Mouse (Mus musculus): Measurements from ENCODE around the gene Rtl5. TPM values are rescaled to one million over a fixed set of nuclear protein-coding genes. Genes with fewer than 3 reads are reported as not detected.

The Rtl5 gene
- polyA plus RNA-seq, 1 experiment = 0.15 TPM

DNA sequence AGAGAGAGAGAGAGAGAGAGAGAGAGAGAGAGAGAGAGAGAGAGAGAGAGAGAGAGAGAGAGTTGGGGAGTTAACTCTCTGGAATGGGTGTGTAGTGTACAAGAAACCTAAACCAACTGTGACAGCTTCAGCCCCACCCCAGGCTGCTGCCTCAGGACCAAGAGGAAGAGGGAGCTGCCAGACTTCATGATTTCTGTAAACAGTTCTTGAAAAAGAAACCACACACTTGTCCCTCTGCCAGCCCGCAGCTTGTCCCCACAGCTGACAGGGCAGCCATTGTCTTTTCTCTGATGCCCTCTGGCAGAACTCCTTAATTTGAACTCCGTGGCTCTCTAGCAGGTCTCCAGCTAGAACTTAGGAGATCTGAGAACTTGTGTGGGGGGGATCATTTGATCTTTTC lies 10.2 kb downstream of the Rtl5 start:
- Histone ChIP-seq H3K36me3 (ENCODE audit: control insufficient read depth, insufficient read depth) (no peaks in the 10 kb centered on the region), H3ac (ENCODE audit: control insufficient read depth, insufficient read length, low read depth) (no peak overlapping the region), H3K27me3 (ENCODE audit: control insufficient read depth, insufficient read depth, insufficient read length) (no peaks in the 10 kb centered on the region), H3K4me3 (ENCODE audit: insufficient read depth, poor library complexity, severe bottlenecking) (no peak overlapping the region), H3K79me2 (ENCODE audit: control insufficient read depth, insufficient read depth) (no peaks in the 10 kb centered on the region), H3K79me3 (ENCODE audit: low read depth) (no peaks in the 10 kb centered on the region)
- TF ChIP-seq CEBPB (IDR thresholded peaks at IDR 0.05; ENCODE audit: low read depth) (no peak), USF1 (IDR thresholded peaks at IDR 0.05; ENCODE audit: low read depth) (no peak), MYOD1 (IDR thresholded peaks at IDR 0.05; ENCODE audit: control insufficient read depth, insufficient read length, low read depth) (no peak), CTCF (IDR thresholded peaks at IDR 0.05; ENCODE audit: control insufficient read depth, insufficient read depth, insufficient read length) (no peak), FOSL1 (IDR thresholded peaks at IDR 0.05; ENCODE audit: insufficient read depth, low read length, poor library complexity, severe bottlenecking) (no peak), MYOG (IDR thresholded peaks at IDR 0.05; ENCODE audit: control insufficient read depth, extremely low read depth, insufficient read length) (no peak), MAX (IDR thresholded peaks at IDR 0.05) (no peak)

DNA sequence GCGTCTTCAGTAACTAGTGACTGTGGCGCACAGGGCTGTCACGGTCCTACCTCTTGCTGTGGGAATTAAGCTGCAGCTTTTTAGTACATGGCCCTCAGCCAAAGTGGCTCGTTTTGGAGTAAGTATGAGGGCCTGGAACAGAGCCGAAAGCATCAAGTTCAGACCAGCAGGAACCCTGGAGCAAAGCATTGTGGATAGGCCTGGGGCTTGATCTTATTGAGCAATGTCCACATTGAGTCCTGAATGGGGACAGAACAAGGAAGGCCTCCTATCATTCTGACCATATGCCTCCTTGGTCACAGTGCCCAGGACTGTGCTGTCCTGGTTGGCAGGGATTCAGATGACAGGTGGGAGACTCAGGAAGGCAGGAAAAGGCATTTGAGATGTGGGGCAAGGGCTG lies 10.9 kb downstream of the Rtl5 start:
- H3ac ChIP-seq (ENCODE audit: control insufficient read depth, insufficient read length, low read depth) = no peak overlapping the region
- H3K36me3 ChIP-seq (ENCODE audit: control insufficient read depth, insufficient read depth) = no peaks in the 10 kb centered on the region
- H3K79me2 ChIP-seq (ENCODE audit: control insufficient read depth, insufficient read depth) = no peaks in the 10 kb centered on the region
- no peaks in the 10 kb centered on the region for H3K27me3 ChIP-seq (ENCODE audit: control insufficient read depth, insufficient read depth, insufficient read length)
- no peaks in the 10 kb centered on the region for H3K79me3 ChIP-seq (ENCODE audit: low read depth)
- no peak overlapping the region for H3K4me3 ChIP-seq (ENCODE audit: insufficient read depth, poor library complexity, severe bottlenecking)
- no peak for TF ChIP-seq MAX (IDR thresholded peaks at IDR 0.05)
- TF ChIP-seq USF1 (IDR thresholded peaks at IDR 0.05; ENCODE audit: low read depth) = no peak
- no peak for TF ChIP-seq CTCF (IDR thresholded peaks at IDR 0.05; ENCODE audit: control insufficient read depth, insufficient read depth, insufficient read length)
- TF ChIP-seq CEBPB (IDR thresholded peaks at IDR 0.05; ENCODE audit: low read depth) = no peak
- TF ChIP-seq MYOD1 (IDR thresholded peaks at IDR 0.05; ENCODE audit: control insufficient read depth, insufficient read length, low read depth) = no peak
- no peak for TF ChIP-seq FOSL1 (IDR thresholded peaks at IDR 0.05; ENCODE audit: insufficient read depth, low read length, poor library complexity, severe bottlenecking)
- no peak for TF ChIP-seq MYOG (IDR thresholded peaks at IDR 0.05; ENCODE audit: control insufficient read depth, extremely low read depth, insufficient read length)

GRCm38 (mm10) chrX:102059437-102059836 lies 11.7 kb downstream of the Rtl5 start:
- H3K79me2 ChIP-seq (ENCODE audit: control insufficient read depth, insufficient read depth) = no peaks in the 10 kb centered on the region
- H3K79me3 ChIP-seq (ENCODE audit: low read depth) = no peaks in the 10 kb centered on the region
- H3K36me3 ChIP-seq (ENCODE audit: control insufficient read depth, insufficient read depth) = no peaks in the 10 kb centered on the region
- H3K27me3 ChIP-seq (ENCODE audit: control insufficient read depth, insufficient read depth, insufficient read length) = no peaks in the 10 kb centered on the region
- TF ChIP-seq MAX (IDR thresholded peaks at IDR 0.05) (no peak), CEBPB (IDR thresholded peaks at IDR 0.05; ENCODE audit: low read depth) (no peak), MYOD1 (IDR thresholded peaks at IDR 0.05; ENCODE audit: control insufficient read depth, insufficient read length, low read depth) (no peak), FOSL1 (IDR thresholded peaks at IDR 0.05; ENCODE audit: insufficient read depth, low read length, poor library complexity, severe bottlenecking) (no peak), CTCF (IDR thresholded peaks at IDR 0.05; ENCODE audit: control insufficient read depth, insufficient read depth, insufficient read length) (no peak), USF1 (IDR thresholded peaks at IDR 0.05; ENCODE audit: low read depth) (no peak), MYOG (IDR thresholded peaks at IDR 0.05; ENCODE audit: control insufficient read depth, extremely low read depth, insufficient read length) (no peak)
- H3K4me3 ChIP-seq (ENCODE audit: insufficient read depth, poor library complexity, severe bottlenecking) = no peak overlapping the region
- H3ac ChIP-seq (ENCODE audit: control insufficient read depth, insufficient read length, low read depth) = no peak overlapping the region

DNA sequence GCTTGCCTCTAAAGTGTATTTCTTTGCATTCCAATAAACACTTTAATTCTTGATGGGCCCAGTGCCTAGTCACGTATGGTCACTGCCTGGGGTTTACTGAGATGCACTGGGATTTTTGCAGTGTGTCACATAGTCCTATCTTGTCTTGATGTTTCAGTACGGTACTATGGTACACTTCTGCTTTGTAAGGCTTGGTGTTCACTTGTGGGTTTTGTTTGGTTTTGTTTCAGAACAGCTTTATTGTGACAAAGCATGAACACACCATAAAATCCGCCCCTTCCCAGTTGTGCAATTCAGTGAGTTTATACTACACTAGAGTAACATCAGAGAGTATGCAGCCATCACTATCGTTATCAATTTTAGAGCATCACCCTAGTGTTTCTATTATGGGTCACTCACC lies 17.1 kb downstream of the Rtl5 start:
- Histone ChIP-seq H3K79me3 (ENCODE audit: low read depth) (no peaks in the 10 kb centered on the region), H3ac (ENCODE audit: control insufficient read depth, insufficient read length, low read depth) (no peak overlapping the region), H3K79me2 (ENCODE audit: control insufficient read depth, insufficient read depth) (no peaks in the 10 kb centered on the region), H3K27me3 (ENCODE audit: control insufficient read depth, insufficient read depth, insufficient read length) (peaks cover 3% of the 10 kb centered on the region), H3K4me3 (ENCODE audit: insufficient read depth, poor library complexity, severe bottlenecking) (no peak overlapping the region), H3K36me3 (ENCODE audit: control insufficient read depth, insufficient read depth) (no peaks in the 10 kb centered on the region)
- TF ChIP-seq MYOG (IDR thresholded peaks at IDR 0.05; ENCODE audit: control insufficient read depth, extremely low read depth, insufficient read length) = no peak
- TF ChIP-seq MAX (IDR thresholded peaks at IDR 0.05) = no peak
- no peak for TF ChIP-seq FOSL1 (IDR thresholded peaks at IDR 0.05; ENCODE audit: insufficient read depth, low read length, poor library complexity, severe bottlenecking)
- TF ChIP-seq USF1 (IDR thresholded peaks at IDR 0.05; ENCODE audit: low read depth) = no peak
- no peak for TF ChIP-seq CEBPB (IDR thresholded peaks at IDR 0.05; ENCODE audit: low read depth)
- no peak for TF ChIP-seq MYOD1 (IDR thresholded peaks at IDR 0.05; ENCODE audit: control insufficient read depth, insufficient read length, low read depth)
- no peak for TF ChIP-seq CTCF (IDR thresholded peaks at IDR 0.05; ENCODE audit: control insufficient read depth, insufficient read depth, insufficient read length)

- Histone ChIP-seq H3ac (ENCODE audit: control insufficient read depth, insufficient read length, low read depth) (no peak overlapping the region), H3K27me3 (ENCODE audit: control insufficient read depth, insufficient read depth, insufficient read length) (peaks cover 3% of the 10 kb centered on the region), H3K4me3 (ENCODE audit: insufficient read depth, poor library complexity, severe bottlenecking) (no peak overlapping the region), H3K79me2 (ENCODE audit: control insufficient read depth, insufficient read depth) (no peaks in the 10 kb centered on the region), H3K36me3 (ENCODE audit: control insufficient read depth, insufficient read depth) (no peaks in the 10 kb centered on the region), H3K79me3 (ENCODE audit: low read depth) (no peaks in the 10 kb centered on the region)
- TF ChIP-seq MYOD1 (IDR thresholded peaks at IDR 0.05; ENCODE audit: control insufficient read depth, insufficient read length, low read depth) (no peak), FOSL1 (IDR thresholded peaks at IDR 0.05; ENCODE audit: insufficient read depth, low read length, poor library complexity, severe bottlenecking) (no peak), CEBPB (IDR thresholded peaks at IDR 0.05; ENCODE audit: low read depth) (no peak), USF1 (IDR thresholded peaks at IDR 0.05; ENCODE audit: low read depth) (no peak), CTCF (IDR thresholded peaks at IDR 0.05; ENCODE audit: control insufficient read depth, insufficient read depth, insufficient read length) (no peak), MYOG (IDR thresholded peaks at IDR 0.05; ENCODE audit: control insufficient read depth, extremely low read depth, insufficient read length) (no peak), MAX (IDR thresholded peaks at IDR 0.05) (no peak)
These were observed 17.7 kb downstream of the Rtl5 start for GRCm38 (mm10) chrX:102053371-102053770.

DNA sequence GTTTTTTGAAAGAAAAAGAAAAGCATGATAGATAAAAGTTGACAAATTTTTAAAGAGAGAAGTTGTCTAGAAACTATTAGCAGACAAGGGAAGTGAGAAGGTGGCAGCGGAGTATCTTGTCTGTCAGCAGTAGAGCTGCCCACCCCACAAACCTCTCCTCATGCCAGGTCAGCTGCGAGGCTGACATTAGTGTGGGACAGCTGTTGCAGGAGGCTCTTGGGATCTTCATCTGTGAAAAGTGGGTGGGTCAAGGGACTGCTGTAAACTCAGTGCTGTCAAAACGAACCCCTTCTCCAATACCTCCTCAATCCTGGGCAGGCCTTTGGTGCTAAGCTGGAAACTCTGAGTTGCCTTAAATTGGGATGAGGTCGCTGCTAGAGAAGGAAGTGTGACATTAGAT lies 19.9 kb downstream of the Rtl5 start:
- no peak overlapping the region for H3K4me3 ChIP-seq (ENCODE audit: insufficient read depth, poor library complexity, severe bottlenecking)

More for the DNA sequence above, 19.9 kb downstream of the Rtl5 start:
- Histone ChIP-seq H3ac (ENCODE audit: control insufficient read depth, insufficient read length, low read depth) (no peak overlapping the region), H3K79me2 (ENCODE audit: control insufficient read depth, insufficient read depth) (no peaks in the 10 kb centered on the region), H3K27me3 (ENCODE audit: control insufficient read depth, insufficient read depth, insufficient read length) (peaks cover 3% of the 10 kb centered on the region), H3K79me3 (ENCODE audit: low read depth) (no peaks in the 10 kb centered on the region), H3K36me3 (ENCODE audit: control insufficient read depth, insufficient read depth) (no peaks in the 10 kb centered on the region)
- TF ChIP-seq CTCF (IDR thresholded peaks at IDR 0.05; ENCODE audit: control insufficient read depth, insufficient read depth, insufficient read length) (no peak), MYOD1 (IDR thresholded peaks at IDR 0.05; ENCODE audit: control insufficient read depth, insufficient read length, low read depth) (no peak), MAX (IDR thresholded peaks at IDR 0.05) (no peak), USF1 (IDR thresholded peaks at IDR 0.05; ENCODE audit: low read depth) (no peak), MYOG (IDR thresholded peaks at IDR 0.05; ENCODE audit: control insufficient read depth, extremely low read depth, insufficient read length) (no peak), CEBPB (IDR thresholded peaks at IDR 0.05; ENCODE audit: low read depth) (no peak), FOSL1 (IDR thresholded peaks at IDR 0.05; ENCODE audit: insufficient read depth, low read length, poor library complexity, severe bottlenecking) (no peak)

Measured in C2C12 (cell line).